Mouse (Mus musculus): ENCODE measurements at regions not wholly inside any gene's neighbourhood (a gene's known extent, or its start where the extent isn't known, plus 50 kb on each side); places are given as distances from the start of the nearest gene placed in this dataset.

DNA sequence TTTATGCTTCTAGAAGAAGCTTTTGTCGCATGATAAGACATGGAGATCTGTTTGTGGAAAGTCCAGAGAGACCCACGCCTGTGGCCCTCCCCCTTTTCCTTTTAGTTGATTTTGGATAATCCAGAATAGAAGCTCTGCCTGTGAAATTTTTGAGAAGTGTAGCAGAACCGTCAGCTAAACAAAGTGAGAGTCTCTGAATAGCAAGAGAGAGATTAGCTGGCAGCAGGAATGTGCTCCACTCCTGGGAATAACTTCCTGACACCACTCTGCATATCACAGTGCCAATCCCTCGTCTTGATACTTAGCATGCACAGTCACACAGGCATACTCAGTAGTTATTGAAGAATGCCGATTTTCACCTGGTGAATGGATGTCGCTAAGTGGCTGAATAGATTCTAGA, 99.2 kb upstream of the Magi3 start:
- Histone ChIP-seq H3K4me1 (peaks cover 5% of the 10 kb centered on the region; the same call in 1 of the 2 replicates), H3K4me3 (replicated peaks) (no peak overlapping the region), H3K36me3 (no peaks in the 10 kb centered on the region), H3K4me2 (no peak overlapping the region), H3K27ac (replicated peaks) (no peak overlapping the region), H3K9ac (replicated peaks) (no peak overlapping the region), H3K27me3 (replicated peaks) (no peaks in the 10 kb centered on the region), H3K9me3 (replicated peaks) (no peaks in the 10 kb centered on the region)
- 54% methylated on average over 6 of the region's 6 CpGs for WGBS
- ATAC-seq (ENCODE audit: low FRiP score), result no peak

DNA sequence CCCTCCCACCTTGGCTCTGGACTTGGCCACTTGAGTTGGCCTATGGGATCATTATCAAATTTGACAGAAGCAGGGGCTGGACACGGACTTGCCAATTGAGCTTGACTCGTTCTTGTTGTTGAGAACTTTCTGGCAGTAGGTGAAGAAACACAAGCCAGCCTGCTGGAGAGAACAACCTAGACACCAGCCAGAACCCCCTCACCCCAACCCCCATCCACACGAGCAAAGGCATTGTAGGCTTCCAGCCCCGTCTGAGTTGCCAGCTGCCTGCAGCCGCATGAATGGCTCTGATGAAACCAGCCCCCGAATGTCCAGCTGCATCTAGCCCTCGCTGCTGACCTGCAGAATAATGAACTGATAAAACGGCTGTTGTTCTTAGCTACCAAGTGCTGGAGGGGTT, 98.7 kb upstream of the Magi3 start:
- H3K27ac ChIP-seq (replicated peaks), result no peak overlapping the region
- no peaks in the 10 kb centered on the region for H3K27me3 ChIP-seq (replicated peaks)
- WGBS, result 29% methylated on average over 8 of the region's 8 CpGs
- H3K4me3 ChIP-seq (replicated peaks), result no peak overlapping the region
- no peaks in the 10 kb centered on the region for H3K9me3 ChIP-seq (replicated peaks)
- H3K4me2 ChIP-seq, result no peak overlapping the region
- no peak for ATAC-seq (ENCODE audit: low FRiP score)
- no peaks in the 10 kb centered on the region for H3K36me3 ChIP-seq
- H3K4me1 ChIP-seq, result peaks cover 5% of the 10 kb centered on the region; the same call in 1 of the 2 replicates
- H3K9ac ChIP-seq (replicated peaks), result no peak overlapping the region

DNA sequence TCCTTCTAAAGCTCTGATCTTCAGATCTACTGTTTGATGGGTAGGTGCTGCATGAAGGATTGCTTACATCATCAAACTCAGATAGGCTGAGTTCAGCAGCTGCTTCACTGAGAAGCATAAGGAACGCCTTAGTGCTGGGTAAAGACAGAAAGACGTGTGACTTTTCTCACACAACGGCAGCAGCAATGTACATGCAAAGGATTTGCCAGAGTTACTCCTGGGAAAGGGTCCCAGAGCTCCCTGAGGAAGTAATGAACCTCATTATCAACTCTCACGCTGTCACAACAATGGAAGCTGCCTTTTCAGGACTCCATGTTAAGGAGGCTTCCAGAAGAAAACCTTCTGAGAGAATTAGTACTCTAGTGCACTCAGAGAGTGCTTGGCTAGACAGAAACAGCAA, 97.4 kb upstream of the Magi3 start:
- no peaks in the 10 kb centered on the region for H3K27me3 ChIP-seq (replicated peaks)
- WGBS, result 81% methylated on average over 4 of the region's 4 CpGs
- no peak overlapping the region for H3K4me2 ChIP-seq
- no peak overlapping the region for H3K27ac ChIP-seq (replicated peaks)
- ATAC-seq (ENCODE audit: low FRiP score), result no peak
- H3K9ac ChIP-seq (replicated peaks), result no peak overlapping the region
- H3K36me3 ChIP-seq, result no peaks in the 10 kb centered on the region
- peaks cover 5% of the 10 kb centered on the region; the same call in 1 of the 2 replicates for H3K4me1 ChIP-seq
- no peaks in the 10 kb centered on the region for H3K9me3 ChIP-seq (replicated peaks)
- no peak overlapping the region for H3K4me3 ChIP-seq (replicated peaks)

DNA sequence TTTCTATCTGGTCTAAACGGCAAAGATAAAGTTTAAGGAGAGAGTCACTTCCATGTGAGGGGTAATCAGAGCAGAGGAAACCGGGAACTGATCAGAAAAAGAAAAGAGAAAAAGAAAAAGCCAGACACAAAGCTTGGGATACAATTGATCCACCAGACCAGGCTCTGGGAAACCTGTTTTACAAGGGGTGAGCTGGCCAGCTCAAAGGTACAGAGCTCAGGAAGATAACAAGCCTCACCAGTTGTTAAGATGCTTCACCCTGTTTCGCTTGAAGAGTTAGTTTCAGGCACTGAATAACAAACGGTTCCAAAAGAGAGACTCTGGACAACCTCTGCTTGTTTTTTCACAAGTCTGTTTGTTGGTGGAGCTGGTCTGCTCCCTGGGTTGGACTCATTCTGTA, 92.9 kb upstream of the Magi3 start:
- no peak overlapping the region for H3K27ac ChIP-seq (replicated peaks)
- ATAC-seq (ENCODE audit: low FRiP score), result no peak
- H3K4me3 ChIP-seq (replicated peaks), result no peak overlapping the region
- H3K4me1 ChIP-seq, result no peaks in the 10 kb centered on the region
- H3K9me3 ChIP-seq (replicated peaks), result no peaks in the 10 kb centered on the region
- H3K27me3 ChIP-seq (replicated peaks), result no peaks in the 10 kb centered on the region
- H3K4me2 ChIP-seq, result no peak overlapping the region
- WGBS, result 72% methylated on average over 4 of the region's 4 CpGs
- H3K36me3 ChIP-seq, result no peaks in the 10 kb centered on the region
- no peak overlapping the region for H3K9ac ChIP-seq (replicated peaks)

DNA sequence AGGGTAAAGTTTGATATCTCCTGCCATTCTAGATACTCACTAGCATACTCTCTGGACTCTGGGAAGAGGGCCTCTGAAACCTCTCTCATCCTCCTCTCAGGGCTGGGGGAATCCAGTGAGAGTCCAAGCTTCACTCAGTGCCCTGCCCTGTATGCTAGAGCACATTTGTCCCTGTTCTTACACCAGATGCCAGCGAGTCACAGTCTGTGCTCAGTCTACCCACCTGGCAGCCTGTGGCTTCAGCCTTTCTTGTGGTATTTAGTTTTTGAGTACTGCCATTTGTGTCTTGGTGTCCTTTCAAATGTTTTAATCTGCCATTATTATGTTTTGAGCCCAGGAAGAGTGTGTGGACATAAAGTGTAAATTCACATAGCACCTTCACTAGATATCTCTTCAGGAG, 86.8 kb upstream of the Magi3 start:
- no peaks in the 10 kb centered on the region; the same call in 1 of the 2 replicates for H3K27me3 ChIP-seq (replicated peaks)
- no peaks in the 10 kb centered on the region for H3K36me3 ChIP-seq
- no peak overlapping the region for H3K4me3 ChIP-seq (replicated peaks)
- ATAC-seq (ENCODE audit: low FRiP score), result no peak
- H3K27ac ChIP-seq (replicated peaks), result no peak overlapping the region
- no peak overlapping the region for H3K9ac ChIP-seq (replicated peaks)
- no peaks in the 10 kb centered on the region for H3K4me1 ChIP-seq
- no peaks in the 10 kb centered on the region for H3K9me3 ChIP-seq (replicated peaks)
- 91% methylated on average over 1 of the region's 1 CpGs for WGBS
- H3K4me2 ChIP-seq, result no peak overlapping the region

DNA sequence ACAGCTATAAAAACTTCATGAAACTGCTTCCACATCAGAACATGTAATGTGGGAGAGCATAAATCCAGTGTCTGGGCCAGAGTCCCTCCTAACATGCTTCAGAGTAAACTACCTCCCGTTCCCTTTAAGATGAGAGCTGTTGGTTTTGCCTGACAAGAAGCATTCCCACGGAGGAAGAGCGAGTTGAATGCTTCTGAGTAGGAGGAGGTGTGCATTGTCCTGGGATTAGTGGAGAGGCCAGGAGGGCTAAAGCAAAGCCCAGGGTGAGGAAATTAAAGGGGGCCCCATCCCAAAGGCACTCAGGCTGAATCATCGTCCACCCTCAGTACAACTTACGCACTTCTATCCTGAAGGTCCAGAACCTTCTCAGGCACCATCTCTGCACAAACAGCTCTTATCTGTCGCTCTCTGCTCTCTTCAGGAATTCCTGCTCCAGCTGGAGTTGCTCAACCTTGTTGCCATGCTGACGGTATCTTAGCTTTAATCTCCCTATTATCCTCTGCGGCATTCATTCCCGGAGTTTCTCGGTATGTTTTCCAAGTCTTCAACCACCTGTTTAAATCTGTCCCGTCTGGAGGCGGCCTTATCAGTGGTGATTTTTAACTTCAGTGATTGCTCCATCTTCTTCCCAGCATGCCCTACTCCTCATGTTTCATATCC, 85.9 kb upstream of the Magi3 start:
- Histone ChIP-seq H3K4me2 (no peak overlapping the region), H3K27me3 (replicated peaks) (no peaks in the 10 kb centered on the region; the same call in 1 of the 2 replicates), H3K4me3 (replicated peaks) (no peak overlapping the region), H3K4me1 (no peaks in the 10 kb centered on the region), H3K9ac (replicated peaks) (no peak overlapping the region), H3K36me3 (no peaks in the 10 kb centered on the region), H3K27ac (replicated peaks) (no peak overlapping the region), H3K9me3 (replicated peaks) (no peaks in the 10 kb centered on the region)
- no peak for ATAC-seq (ENCODE audit: low FRiP score)
- WGBS, result 61% methylated on average over 12 of the region's 12 CpGs

DNA sequence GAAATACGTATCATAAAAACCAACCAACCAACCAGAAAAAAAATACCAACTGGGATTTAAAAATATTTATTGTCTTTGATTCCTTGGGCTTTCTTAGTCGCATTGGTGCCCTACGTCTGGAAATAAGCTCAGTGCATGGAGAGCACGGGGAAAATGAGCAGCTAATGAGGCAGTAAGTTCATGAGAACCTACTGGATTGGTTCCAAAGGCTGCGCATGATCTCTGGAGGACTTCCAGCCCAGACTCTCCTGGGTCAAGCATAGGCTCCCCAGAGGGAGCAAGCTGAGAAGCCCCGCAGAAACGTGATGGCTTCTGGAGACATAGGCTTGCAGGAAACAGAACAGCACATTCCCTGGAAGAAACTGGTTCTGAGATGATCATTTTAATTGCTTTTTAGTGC, 83.4 kb upstream of the Magi3 start:
- no peaks in the 10 kb centered on the region for H3K36me3 ChIP-seq
- H3K4me3 ChIP-seq (replicated peaks), result no peak overlapping the region
- no peak overlapping the region for H3K4me2 ChIP-seq
- H3K9me3 ChIP-seq (replicated peaks), result no peaks in the 10 kb centered on the region
- H3K27me3 ChIP-seq (replicated peaks), result no peaks in the 10 kb centered on the region; the same call in 1 of the 2 replicates
- 63% methylated on average over 7 of the region's 7 CpGs for WGBS
- no peak overlapping the region for H3K27ac ChIP-seq (replicated peaks)
- no peaks in the 10 kb centered on the region; the same call in 1 of the 2 replicates for H3K4me1 ChIP-seq
- H3K9ac ChIP-seq (replicated peaks), result no peak overlapping the region
- no peak for ATAC-seq (ENCODE audit: low FRiP score)

DNA sequence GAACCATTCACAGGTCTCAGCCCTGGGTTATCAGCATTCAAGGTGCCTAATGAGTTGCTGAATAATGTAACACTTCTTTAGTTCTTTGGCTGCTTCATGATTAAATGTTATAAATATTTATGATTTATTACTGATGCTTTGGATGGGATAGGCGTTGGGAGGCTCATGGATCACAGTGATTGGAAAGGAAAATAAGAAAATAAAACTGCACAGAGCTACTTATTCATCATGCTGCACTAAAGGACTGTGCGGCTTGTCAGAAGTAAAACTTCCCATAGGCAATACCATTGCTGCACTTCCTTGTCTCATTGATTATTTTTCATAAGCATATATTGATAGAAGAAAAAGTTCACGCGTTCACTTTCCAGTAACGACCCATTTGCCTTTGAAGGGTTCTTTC, 80.0 kb upstream of the Magi3 start:
- Histone ChIP-seq H3K9ac (replicated peaks) (no peak overlapping the region), H3K27me3 (replicated peaks) (no peaks in the 10 kb centered on the region), H3K27ac (replicated peaks) (no peak overlapping the region), H3K9me3 (replicated peaks) (no peaks in the 10 kb centered on the region), H3K4me1 (no peaks in the 10 kb centered on the region; the same call in 1 of the 2 replicates), H3K4me3 (replicated peaks) (no peak overlapping the region), H3K4me2 (no peak overlapping the region), H3K36me3 (no peaks in the 10 kb centered on the region)
- no peak; the same call in 1 of the 2 replicates for ATAC-seq (ENCODE audit: low FRiP score)
- WGBS, result 75% methylated on average over 5 of the region's 5 CpGs

DNA sequence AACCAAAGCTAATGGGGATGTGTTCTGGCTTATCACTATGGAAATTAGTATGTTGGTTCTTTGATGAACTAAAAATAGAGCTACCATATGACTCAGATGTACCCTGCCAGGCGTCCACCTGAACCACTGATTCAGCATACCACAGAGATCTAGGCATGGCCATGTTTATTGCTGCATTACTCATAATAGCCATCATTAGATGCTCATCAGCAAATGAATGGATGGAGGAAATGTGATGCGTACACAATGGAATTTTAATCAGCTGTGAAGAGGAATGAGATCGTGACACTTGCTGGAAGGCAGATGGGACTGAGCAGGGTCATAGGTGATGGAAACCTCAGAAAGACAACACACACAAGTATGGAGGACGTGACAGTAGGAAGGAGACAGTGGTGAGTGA, 78.7 kb upstream of the Magi3 start:
- H3K27me3 ChIP-seq (replicated peaks), result no peaks in the 10 kb centered on the region
- no peak overlapping the region for H3K4me3 ChIP-seq (replicated peaks)
- H3K4me2 ChIP-seq, result no peak overlapping the region
- H3K9me3 ChIP-seq (replicated peaks), result no peaks in the 10 kb centered on the region
- H3K27ac ChIP-seq (replicated peaks), result no peak overlapping the region
- ATAC-seq (ENCODE audit: low FRiP score), result no peak
- H3K36me3 ChIP-seq, result no peaks in the 10 kb centered on the region
- WGBS, result 41% methylated on average over 4 of the region's 4 CpGs
- no peak overlapping the region for H3K9ac ChIP-seq (replicated peaks)
- H3K4me1 ChIP-seq, result no peaks in the 10 kb centered on the region; the same call in 1 of the 2 replicates

DNA sequence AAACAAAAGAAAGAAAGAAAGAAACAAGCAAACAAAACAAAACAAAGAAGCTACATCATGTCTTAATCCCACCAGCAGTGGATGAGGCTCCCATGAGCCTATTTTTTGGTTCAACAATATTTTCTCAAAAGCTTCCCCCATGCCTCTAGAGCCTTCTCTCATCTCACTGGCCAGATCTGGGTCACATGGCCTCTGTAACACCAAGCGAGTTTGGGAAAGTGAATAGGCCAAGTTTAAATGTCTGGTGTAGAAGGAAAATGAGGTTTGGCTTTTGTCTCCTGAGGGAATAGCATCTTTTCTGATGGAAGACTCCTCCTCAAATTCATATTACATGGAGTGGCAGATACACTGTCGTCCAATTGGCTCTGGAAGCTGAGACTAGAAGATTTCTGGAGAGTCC, 78.2 kb upstream of the Magi3 start:
- Histone ChIP-seq H3K4me1 (no peaks in the 10 kb centered on the region; the same call in 1 of the 2 replicates), H3K27ac (replicated peaks) (no peak overlapping the region), H3K4me3 (replicated peaks) (no peak overlapping the region), H3K27me3 (replicated peaks) (no peaks in the 10 kb centered on the region), H3K9me3 (replicated peaks) (no peaks in the 10 kb centered on the region), H3K9ac (replicated peaks) (no peak overlapping the region), H3K36me3 (no peaks in the 10 kb centered on the region), H3K4me2 (no peak overlapping the region)
- ATAC-seq (ENCODE audit: low FRiP score), result no peak
- WGBS, result 86% methylated on average over 2 of the region's 2 CpGs

DNA sequence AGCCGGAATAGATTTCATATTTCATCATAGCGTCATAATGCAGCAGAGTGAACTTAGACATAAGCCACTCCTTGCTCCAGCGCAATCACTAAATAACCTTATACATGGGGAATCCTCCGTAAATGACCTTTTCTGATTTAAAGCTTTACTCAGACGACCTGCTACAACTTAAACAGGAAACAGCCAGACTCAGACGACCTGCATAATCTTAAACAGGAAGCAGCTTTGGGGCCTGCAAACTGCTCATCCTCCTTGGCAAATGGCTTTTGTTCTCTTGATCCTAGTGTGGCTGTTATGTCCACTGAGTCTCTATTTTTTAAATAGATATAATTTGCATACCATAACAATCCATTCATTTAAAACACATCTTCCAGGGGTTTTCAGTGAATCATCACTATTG, 76.9 kb upstream of the Magi3 start:
- WGBS, result 70% methylated on average over 6 of the region's 6 CpGs
- Histone ChIP-seq H3K9ac (replicated peaks) (no peak overlapping the region), H3K27me3 (replicated peaks) (no peaks in the 10 kb centered on the region), H3K9me3 (replicated peaks) (no peaks in the 10 kb centered on the region), H3K4me1 (no peaks in the 10 kb centered on the region; the same call in 1 of the 2 replicates), H3K27ac (replicated peaks) (no peak overlapping the region), H3K4me2 (no peak overlapping the region), H3K4me3 (replicated peaks) (no peak overlapping the region), H3K36me3 (no peaks in the 10 kb centered on the region)
- ATAC-seq (ENCODE audit: low FRiP score), result no peak

DNA sequence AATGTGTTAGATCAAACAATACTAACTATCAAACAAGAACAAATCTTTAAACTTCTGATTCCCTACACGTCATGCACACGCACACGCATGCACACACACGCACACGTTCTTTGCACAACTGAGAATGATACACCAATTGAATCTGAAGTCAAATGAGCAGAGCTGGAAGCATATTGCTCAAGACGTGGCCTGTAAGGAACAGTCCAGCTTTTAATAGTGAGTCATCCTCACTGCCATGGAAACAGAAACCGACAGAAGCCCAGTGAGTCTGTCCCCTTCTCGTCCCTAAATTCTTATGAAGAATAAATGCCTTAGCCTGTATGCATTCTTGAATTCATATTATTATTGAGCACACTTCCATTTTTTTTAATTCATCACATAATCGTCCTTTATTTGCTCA, 75.7 kb upstream of the Magi3 start:
- no peak for ATAC-seq (ENCODE audit: low FRiP score)
- H3K9ac ChIP-seq (replicated peaks), result no peak overlapping the region
- 79% methylated on average over 9 of the region's 9 CpGs for WGBS
- H3K27me3 ChIP-seq (replicated peaks), result no peaks in the 10 kb centered on the region
- no peak overlapping the region for H3K4me2 ChIP-seq
- H3K4me1 ChIP-seq, result no peaks in the 10 kb centered on the region; the same call in 1 of the 2 replicates
- H3K36me3 ChIP-seq, result no peaks in the 10 kb centered on the region
- no peak overlapping the region for H3K4me3 ChIP-seq (replicated peaks)
- H3K27ac ChIP-seq (replicated peaks), result no peak overlapping the region
- no peaks in the 10 kb centered on the region for H3K9me3 ChIP-seq (replicated peaks)

All from neural tube, embryonic 15.5 days (tissue).